Mouse (Mus musculus) fibroblast of lung, adult 2 months (primary cell): Measurements from ENCODE around the gene Tnfrsf19.

ENCODE experiments used
- DNase-seq: peaks from one replicate; pipeline ENCODE4 v3.0.0-alpha.2; 2011; ENCODE audit warnings: low read depth

Gene Tnfrsf19

DNA sequence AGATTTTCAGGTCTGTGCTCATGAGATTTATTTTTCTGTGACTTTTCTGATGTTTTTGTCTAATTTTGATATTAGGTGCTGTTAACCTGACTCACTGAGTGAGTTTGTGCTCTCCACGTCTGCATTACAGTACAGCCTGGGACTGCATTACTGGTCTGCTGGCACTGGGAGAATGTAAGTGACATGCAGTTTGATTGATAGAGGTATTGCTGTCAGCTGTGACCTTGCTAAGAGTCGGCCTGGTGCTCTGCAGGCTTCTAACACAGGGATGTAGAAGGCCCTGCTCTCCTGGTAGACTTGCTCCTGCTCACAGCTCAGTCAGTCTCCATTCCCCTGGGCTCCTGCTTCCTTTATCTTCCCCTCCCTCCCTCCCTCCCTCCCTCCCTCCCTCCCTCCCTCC is 25.3 kb downstream of the Tnfrsf19 start:
- DNase-seq: no peak

DNA sequence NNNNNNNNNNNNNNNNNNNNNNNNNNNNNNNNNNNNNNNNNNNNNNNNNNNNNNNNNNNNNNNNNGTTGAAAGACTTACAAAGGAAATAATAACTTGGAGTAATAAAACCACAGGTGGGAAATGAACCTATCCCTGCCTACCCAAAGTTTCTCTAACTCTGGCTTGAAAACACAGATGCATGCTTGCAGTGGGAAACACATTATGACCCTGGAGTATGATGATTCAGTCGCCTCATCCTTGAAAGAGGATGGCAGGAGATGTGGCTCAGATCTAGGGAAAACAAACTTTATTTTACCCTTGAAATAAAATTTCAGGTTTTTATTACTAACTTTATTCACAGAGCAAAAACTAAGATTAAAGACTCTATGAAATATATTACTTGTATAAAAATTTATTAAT is 26.4 kb downstream of the Tnfrsf19 start:
- no peak for DNase-seq

DNA sequence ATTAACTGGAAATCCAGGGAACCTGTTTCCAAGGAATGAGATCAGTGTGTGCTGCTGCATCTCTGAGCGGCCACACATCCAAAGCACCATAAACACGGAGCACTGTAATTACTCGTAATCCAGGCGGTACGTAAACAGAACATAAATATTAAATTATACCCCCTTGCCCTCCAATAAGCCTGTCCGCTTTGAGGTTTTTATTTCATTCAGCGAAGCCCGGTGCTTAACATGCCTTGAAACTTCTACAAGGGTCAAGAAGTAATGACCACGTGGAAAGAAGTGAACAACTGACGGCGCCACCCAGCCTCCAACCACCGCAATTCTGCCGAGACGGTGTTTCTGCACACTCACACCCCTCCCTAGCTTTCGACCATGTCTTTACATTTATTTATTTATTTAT is 31.7 kb downstream of the Tnfrsf19 start:
- no peak for DNase-seq

DNA sequence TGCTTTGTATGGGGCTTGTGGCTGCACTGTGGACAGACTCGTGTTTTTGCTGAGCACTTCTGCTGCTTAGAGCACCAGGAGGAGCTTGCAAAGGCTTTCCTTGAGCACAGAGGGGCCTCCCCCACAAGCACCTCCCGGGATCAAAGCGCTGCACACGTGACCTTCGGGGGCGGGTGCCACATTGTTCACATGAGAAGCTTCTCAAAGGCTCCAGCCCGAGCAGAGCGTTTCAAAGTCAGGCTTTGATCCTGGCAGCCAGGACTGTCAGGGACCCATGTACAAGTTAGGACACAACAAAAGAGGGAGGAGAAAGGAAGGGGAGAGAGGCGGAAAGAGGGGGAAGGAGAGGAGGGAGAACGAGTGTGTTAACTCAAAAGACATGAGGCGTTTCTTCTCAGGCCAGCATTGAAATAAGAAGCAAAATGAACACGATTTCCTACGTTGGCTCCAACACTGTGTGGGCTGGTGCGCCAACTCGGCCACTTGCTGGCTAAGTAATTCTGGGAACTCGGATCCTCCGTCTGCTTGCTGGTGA is 33.8 kb downstream of the Tnfrsf19 start:
- DNase-seq: no peak

DNA sequence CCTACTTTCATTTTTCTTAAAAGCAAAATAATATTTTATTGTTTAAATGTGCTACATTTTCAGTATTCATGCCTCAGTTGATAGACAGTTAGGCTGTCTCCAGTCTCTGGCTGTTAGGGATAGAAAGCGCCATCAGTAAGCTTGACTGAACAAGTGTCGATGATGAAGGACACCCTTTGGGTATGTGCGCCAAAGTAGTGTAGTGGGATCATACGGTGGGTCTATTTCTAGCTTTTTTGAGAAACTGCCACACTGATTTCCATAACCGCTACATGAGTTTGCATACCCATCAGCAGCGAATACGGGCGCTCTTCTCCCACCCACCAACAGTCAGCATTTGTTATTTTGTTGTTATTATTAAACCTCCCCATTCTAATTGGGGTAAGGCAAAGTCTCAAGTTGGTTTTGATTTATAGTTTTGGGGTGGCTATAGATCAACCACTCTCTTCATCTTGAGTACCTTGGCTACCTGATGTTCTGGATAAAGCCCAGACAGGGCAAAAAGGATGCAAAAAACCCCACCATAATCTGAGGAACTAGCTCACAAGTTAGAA is 34.6 kb downstream of the Tnfrsf19 start:
- DNase-seq: no peak

DNA sequence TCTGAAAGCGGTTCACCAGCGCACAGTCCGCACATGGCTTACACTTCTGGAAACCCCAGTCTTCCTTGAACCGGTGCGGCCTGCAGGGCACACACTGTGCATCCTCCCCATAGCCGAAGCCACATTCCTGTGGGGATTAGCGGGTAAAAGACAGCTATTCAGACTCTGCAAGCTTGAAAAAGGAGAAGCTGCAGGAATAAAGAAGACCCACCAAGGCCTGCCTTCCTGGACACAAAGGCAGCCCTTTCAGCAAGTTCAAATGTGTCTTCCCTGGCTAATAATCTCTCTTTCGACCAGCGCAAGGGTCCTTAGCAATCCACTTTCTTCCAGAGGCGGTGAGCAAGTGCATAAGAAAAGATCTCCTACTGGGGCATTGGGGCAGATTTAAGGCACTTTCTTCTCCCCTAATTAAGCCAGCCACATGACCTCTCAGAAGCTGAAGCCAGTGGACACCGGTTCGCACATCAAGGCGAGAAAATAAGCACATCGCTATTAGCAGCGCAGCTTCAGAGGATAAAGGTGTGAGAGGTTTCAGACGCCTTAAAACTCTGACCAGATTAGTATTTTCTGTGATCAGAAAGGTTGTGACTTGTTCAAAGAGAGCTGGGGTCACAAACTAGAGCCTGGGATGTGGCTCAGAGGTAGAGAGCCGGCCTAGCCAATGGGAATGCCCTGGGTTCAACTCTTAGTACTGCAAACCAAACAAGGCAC is 41.0 kb downstream of the Tnfrsf19 start:
- DNase-seq: no peak

DNA sequence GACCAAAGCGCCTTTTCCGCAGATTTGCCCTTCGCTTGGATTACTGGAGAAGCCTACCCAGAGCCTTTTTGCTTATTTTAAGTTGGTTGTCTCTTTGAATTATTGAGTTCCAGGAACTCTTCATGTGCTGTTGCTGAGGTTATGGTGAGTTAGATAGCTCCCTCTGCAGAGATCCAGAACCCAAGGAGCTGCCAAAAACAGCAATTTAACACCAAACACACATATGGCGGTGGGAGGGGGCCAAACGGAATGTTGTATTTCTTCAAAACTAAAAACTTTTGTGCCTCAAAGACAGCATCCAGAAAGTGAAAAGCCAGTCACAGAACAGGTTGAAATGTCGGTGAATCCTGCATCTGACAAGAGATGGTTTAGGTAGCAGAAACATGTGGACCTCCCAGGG is 42.6 kb downstream of the Tnfrsf19 start:
- DNase-seq: no peak

DNA sequence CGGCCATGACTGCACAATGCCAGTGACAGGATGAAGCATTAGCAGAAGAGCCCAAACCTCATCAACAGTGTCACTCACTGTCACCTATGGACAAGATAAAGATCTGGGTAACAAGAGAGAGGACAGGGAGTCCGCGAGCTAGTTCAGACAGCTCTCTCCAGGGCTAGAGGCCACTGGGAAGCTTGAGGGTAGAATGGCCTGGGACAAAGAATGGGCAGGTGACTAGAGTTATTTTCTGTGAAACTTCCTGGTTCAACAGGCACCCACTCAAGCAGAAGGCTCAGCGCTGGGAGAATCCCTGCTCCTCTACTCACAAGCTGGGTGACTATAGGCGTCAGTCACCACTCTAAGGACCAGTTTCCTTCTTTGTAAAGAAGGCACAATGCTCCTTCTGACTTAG is 46.2 kb downstream of the Tnfrsf19 start:
- DNase-seq: no peak

DNA sequence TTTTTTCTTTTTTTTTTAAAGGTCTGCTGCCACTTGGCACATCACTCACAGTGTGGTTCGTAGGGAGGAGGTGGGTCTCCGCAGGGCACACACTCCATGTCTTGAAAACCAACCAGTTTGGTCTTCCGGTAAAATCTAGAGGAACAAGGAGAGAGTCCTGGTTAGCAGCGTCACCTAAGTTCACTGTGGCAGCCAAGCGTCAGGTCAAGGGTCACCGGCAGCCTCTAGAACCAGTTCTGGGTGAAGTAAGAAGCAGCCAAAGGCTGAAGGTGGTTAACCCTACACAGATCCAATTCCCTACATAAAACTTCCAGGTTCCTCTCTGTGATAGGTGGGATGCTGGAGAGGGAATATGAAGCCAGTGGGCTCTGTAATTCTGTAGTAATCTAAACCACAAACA is 49.7 kb downstream of the Tnfrsf19 start:
- no peak for DNase-seq

DNA sequence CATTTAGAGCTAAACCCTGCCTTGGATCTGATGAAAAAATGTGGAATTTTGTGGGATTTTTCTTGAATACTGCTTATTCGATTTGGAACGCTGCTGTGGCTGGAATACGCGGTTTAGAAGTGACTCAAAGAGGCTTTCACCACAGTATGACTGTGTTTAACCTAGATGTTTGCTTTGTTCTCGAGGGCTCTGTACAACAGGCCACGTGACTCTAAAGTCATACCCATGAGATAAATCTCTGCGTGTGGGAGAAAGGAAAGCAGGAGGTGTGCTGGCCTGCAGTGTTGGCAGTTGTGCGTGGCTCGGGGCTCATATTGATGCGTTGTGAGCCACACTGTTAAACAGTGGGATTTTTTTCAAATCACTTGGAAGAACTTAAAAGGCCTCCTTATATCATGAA is 52.8 kb downstream of the Tnfrsf19 start:
- DNase-seq: peak; percentile 62

DNA sequence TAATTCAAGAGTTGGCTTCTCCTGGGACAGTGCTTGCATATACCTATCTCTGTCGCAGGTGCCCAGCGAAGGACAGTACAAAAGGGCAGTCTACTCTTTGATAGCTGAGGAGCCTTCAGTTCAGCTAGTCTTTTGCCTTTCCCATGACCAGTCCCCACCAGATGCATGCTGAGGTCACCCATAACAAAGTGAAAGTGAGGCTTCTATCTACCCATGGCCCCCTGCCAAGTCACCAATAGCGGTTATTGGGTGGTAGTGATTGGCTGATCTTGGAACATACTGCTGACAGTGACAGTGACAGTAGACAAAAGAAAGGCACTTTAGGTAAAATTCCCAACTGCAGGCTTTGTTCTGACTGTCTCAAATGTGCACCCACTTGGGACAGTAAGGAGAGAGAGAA is 53.2 kb downstream of the Tnfrsf19 start:
- DNase-seq: no peak

DNA sequence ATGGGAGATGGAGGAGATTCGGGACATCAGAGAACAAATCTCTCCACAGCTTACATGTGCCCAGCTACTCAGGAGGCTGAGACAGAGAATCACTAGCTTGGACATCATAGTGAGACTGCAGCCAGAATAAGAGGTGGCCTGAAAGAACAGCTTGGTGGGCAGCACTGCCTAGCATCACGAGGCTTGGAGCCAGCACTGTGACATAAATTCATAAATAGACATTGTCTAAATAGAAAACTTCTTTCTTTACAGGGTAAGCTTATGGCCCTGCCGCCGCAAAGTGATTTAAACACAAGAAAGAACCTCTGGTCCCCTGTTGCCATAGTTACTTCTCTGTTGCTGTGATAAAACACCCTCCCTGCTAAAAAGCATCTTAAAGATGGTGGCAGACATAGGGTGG is 54.1 kb downstream of the Tnfrsf19 start:
- no peak for DNase-seq

DNA sequence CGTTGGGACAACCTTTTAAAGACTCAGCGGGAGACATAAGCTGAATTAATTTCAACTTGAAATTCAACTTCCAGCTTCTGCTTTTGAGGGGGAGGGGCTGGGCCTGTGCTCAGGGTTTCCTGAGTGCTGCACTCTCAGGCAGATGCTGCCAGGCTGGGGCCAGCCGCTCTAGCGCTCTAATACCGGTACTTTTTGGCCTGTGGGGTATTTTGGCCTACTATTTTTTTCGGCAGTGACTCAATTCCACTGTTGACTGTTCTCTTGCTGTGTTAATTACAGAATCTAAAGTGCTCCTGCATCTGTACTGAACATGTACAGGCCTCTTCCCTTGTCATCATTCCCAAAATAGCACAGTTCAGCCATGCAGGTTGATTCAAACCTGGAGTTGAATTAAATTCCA is 58.1 kb downstream of the Tnfrsf19 start:
- DNase-seq: no peak

DNA sequence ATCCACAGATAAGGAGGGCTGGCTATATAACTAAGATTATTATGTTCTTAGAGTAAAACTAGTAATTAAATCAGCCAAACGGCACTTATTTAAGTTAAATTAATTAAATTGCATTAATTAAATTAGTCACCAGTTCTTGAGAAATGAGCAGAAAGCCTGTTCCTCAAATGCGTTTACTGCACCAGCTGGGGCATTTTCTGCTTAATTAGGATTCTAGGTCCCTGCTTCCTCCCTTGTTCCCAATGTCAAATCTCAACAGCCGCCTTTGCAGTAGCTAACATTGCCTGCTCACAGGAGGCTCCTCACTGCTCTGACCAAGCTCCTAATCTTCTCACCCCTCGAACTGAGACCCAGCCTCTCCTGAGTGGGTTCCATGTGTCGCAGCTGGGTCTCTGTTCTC is 59.4 kb downstream of the Tnfrsf19 start:
- no peak for DNase-seq

DNA sequence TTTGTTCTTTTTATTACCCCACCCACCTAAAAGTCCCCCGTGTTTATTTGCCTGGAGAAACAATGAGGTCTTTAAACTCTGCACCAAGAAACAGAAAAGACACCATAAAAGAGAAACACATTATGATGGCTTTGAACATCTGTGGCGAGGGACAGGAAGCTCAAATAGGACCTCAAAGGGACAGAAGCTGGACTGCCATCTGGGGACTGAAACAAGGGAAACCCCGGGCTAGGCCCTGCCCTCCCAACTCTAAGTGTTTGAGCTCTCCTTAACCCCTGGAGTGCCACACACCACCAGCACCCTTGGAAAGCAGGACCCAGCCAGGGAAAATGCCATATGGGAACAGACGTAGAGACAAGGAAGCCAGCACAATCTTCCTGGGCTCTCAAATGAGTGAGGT is 61.2 kb downstream of the Tnfrsf19 start:
- DNase-seq: no peak

DNA sequence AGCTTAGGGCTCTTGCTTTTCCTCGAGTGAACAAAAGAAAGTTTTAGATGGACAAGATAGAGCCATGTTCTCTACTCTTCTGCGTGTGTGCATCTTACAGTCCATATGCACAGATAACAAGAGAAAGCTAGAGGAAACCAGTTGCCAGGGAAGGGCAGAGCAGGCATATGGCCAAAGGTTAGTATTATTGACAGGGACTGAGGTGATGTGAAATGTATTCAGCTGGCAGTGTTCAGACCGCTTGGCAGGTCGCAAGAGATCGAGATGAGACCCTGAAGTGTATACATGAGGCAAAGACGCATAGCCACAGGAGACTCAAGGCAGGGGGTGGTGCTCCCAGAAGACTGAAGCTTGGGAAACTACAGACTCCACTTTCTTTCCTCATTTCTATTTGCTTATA is 62.0 kb downstream of the Tnfrsf19 start:
- no peak for DNase-seq

DNA sequence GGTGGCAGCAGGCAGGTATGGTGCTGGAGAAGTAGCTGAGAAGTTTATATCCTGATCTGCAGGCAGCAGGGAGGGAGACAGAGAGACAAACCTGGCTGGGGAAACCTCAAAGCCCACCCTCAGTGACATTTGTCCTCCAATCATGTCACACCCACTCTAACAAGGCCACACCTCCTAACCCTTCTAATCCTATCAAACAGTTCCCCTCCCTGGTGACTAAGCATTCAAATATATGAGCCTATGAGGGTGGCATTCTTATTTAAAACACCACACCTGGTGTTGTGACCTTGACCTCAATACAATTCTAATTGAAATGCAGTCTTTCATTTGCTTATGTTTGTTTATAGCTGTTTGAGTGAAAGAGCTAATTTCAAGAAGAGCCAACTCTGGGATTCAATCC is 64.2 kb downstream of the Tnfrsf19 start:
- no peak for DNase-seq

DNA sequence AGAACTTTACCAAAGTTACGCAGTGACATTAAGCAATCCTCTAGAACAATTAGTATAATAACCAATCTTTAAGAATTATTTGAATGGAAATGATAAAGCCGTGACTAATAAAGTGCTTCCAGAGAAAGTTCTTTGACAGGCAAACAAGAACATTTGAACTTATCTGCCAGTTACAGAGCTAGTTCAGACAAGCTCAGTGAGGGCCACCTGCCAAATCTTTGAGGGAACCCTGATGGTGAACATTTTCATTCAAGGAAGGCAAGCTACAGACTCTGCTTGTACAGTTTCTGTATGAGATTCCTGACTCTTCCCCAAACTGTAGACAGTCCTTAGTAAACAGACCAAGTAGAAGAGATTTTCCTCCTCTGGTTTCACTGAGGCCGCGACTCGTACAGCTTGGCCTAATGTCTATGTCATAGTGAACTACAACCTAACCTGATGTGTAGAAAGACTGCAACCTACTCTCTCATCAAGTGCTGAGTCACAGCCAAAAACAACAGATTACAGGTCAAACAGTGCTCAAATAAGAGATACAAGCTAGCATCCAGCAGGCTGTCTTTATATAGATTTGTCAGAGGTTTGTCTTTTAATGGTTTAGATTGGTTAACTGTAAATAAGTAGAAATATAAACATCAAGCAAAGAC is 65.9 kb downstream of the Tnfrsf19 start:
- DNase-seq: no peak

DNA sequence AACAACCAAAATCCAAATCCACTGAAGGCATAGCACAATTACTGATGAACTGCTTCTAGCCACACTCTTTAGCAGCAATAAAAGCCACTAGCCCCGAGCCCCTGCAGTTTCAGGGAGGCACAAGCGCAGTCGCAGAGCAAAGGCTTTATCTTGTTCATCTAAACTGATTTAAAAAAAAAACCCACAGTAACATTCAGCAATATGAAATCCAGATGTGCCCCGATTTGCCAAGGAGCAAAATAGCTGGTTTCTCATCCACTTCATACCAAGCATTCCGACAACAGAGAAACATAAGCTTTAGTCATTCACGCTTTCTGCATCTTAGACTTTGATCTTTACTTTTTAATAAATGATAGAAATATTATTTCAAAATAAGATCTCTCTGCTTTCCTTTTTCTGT is 68.2 kb downstream of the Tnfrsf19 start:
- peak; percentile 3 for DNase-seq

DNA sequence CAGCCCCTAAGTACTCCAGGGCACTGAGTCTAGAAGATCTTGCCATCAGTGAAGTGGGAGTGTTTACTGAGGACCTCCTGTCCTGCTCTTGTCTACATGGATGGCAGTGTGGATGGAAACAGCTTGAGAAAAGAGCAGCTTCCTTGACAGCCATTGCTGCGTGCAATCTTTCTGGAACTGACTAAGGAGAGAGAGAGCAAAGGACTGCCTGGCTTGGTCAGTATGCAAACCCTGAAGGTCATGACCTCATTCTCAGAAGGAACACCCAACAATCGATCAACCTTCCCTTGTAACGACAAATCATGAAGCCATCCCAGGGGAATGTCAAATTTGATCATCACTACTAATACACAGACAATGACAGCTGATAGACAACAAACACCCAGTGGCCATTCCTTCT is 70.1 kb downstream of the Tnfrsf19 start:
- no peak for DNase-seq

DNA sequence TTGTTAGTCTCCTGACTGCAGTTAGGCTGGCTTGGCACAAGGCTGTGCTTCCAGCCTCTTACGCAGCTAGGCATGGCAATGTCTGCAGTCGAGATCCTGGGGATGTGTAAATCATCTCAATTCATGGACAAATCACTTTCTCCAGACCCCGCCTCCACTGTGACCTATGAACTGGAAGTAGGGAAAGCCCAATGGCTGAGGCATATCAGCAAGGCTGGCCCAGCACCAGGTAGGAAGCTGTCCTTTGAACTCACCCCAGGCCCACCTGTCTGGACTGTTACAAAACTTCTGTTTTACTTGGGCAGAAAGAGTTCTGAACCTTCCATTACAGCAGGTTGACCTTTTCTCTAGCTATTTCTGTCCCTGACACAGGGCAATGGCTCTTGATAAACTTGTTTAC is 70.6 kb downstream of the Tnfrsf19 start:
- DNase-seq: no peak

DNA sequence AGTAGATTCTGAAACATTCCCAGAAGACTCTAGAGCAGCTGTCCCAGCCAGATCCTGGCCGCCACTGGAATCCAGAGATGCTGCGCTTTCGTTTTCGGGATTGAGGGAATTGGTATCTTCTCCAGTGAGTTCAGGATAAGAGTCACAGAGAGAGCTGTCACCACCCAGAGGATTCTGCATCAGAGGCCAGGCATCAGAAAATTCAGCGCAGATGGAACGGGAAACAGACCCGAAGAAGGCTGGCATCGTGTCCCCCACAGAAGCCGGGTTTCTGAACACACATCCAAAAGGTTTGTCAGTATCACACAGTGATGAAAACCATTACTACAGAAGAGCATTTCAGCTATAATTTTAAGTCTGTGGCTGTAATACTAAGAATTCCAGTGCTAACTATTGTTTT is 75.3 kb downstream of the Tnfrsf19 start:
- DNase-seq: no peak

DNA sequence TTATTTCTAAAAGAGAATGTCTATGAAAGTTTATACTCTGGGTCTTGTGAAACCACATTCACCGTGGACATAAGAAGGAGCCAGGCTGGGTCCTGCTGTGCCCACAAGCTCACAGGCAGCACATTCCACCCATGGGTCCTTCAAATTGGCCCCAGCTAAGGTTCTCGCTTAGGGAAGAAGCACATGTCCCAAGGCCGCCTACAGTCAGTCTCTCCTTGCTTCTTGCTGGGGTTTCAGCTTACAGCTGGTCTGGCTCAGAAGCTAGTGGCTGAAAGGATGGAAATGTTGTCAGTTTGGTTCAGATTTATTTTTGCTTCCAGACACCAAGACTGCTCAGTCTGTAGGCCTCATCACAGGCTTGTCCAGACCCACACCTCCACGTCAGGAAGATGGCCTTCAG is 80.2 kb downstream of the Tnfrsf19 start:
- DNase-seq: no peak
